Mouse (Mus musculus) adrenal gland, adult 2 months (tissue): ENCODE data around the gene Rnase10. TPM values are rescaled to one million over a fixed set of nuclear protein-coding genes. Genes with fewer than 3 reads are reported as not detected.
"Not testable (repeated sequence)": the region's sequence is repeated elsewhere in the genome, so short reads cannot be mapped to it uniquely, and the experiment has no call there.

Experiments
- DNase-seq: peaks from one replicate; pipeline ENCODE4 v3.0.0; 2021
- long read RNA-seq: library from polyadenylated mRNA; stranded (forward); transcript quantifications from one replicate; pipeline ENCODE4 v2.0.0, GENCODE M21; 2021
- polyA plus RNA-seq: library from polyadenylated mRNA; depleted of rRNA; stranded (reverse); fragments of >200 nt; gene quantifications from 2 replicates; pipeline ENCODE4 v1.2.3, GENCODE M21; 2012; rRNA removed
- total RNA-seq, 2 experiments: library from RNA; stranded (reverse); gene quantifications; 2 replicates each; pipeline ENCODE4 v1.2.3; 2021

Gene Rnase10
- total RNA-seq (under 1 TPM; 0.24 to 0.26 TPM), polyA plus RNA-seq (not detected in 2 replicates)
- long read RNA-seq, result 0 reads

- DNase-seq, result no peak
Measured at GRCm38 (mm10) chr14:51007152-51007801, at the start of gene Rnase10. TSS of gene Rnase10 (plus strand) at chr14:51007751.

- not testable (repeated sequence) for DNase-seq
Measured at GRCm38 (mm10) chr14:50958289-50958995, 49.1 kb upstream of the Rnase10 start.

- no peak for DNase-seq
Measured at GRCm38 (mm10) chr14:50968216-50968980, 39.2 kb upstream of the Rnase10 start.

- no peak for DNase-seq
Measured at GRCm38 (mm10) chr14:50969041-50969440, 38.5 kb upstream of the Rnase10 start.

- no peak for DNase-seq
Measured at GRCm38 (mm10) chr14:50969558-50970544, 37.7 kb upstream of the Rnase10 start.

GRCm38 (mm10) chr14:50970822-50971221 lies 36.7 kb upstream of the Rnase10 start:
- DNase-seq, result no peak

GRCm38 (mm10) chr14:50973054-50973453 lies 34.5 kb upstream of the Rnase10 start:
- DNase-seq, result not testable (repeated sequence)

- DNase-seq, result no peak
Measured at GRCm38 (mm10) chr14:50973700-50974099, 33.9 kb upstream of the Rnase10 start.

GRCm38 (mm10) chr14:50975001-50975400 lies 32.5 kb upstream of the Rnase10 start:
- no peak for DNase-seq

GRCm38 (mm10) chr14:50976674-50977073 lies 30.9 kb upstream of the Rnase10 start:
- no peak for DNase-seq

- not testable (repeated sequence) for DNase-seq
Measured at GRCm38 (mm10) chr14:50978451-50978850, 29.1 kb upstream of the Rnase10 start.

GRCm38 (mm10) chr14:50979631-50980030 lies 27.9 kb upstream of the Rnase10 start:
- DNase-seq, result no peak

- no peak for DNase-seq
Measured at GRCm38 (mm10) chr14:50981207-50981606, 26.3 kb upstream of the Rnase10 start.

- DNase-seq, result no peak
Measured at GRCm38 (mm10) chr14:50981837-50982236, 25.7 kb upstream of the Rnase10 start.

- DNase-seq, result peak; percentile 53
Measured at GRCm38 (mm10) chr14:50987668-50988067, 19.9 kb upstream of the Rnase10 start.

GRCm38 (mm10) chr14:50991037-50991436 lies 16.5 kb upstream of the Rnase10 start:
- no peak for DNase-seq

GRCm38 (mm10) chr14:50997088-50997487 lies 10.5 kb upstream of the Rnase10 start:
- no peak for DNase-seq

- DNase-seq, result no peak
Measured at GRCm38 (mm10) chr14:50997999-50998666, 9.4 kb upstream of the Rnase10 start.

- DNase-seq, result peak; percentile 86
Measured at GRCm38 (mm10) chr14:51007914-51008713, 563 bp downstream of the Rnase10 start.

- no peak for DNase-seq
Measured at GRCm38 (mm10) chr14:51008781-51009180, 1.2 kb downstream of the Rnase10 start.
